Mouse (Mus musculus) adrenal gland, postnatal 0 days (tissue): ENCODE data around the gene Qars. TPM values are rescaled to one million over a fixed set of nuclear protein-coding genes. Genes with fewer than 3 reads are reported as not detected.

Experiments used
- polyA plus RNA-seq: library from polyadenylated mRNA; unstranded; fragments of >200 nt; fragmentation: Nextera tagmentation; extraction: Ambion mirVana; gene quantifications from 2 replicates; pipeline ENCODE4 v1.2.1, GENCODE M21; 2015

The Qars gene
- polyA plus RNA-seq: 60.1 and 86.1 TPM in 2 replicates

DNA sequence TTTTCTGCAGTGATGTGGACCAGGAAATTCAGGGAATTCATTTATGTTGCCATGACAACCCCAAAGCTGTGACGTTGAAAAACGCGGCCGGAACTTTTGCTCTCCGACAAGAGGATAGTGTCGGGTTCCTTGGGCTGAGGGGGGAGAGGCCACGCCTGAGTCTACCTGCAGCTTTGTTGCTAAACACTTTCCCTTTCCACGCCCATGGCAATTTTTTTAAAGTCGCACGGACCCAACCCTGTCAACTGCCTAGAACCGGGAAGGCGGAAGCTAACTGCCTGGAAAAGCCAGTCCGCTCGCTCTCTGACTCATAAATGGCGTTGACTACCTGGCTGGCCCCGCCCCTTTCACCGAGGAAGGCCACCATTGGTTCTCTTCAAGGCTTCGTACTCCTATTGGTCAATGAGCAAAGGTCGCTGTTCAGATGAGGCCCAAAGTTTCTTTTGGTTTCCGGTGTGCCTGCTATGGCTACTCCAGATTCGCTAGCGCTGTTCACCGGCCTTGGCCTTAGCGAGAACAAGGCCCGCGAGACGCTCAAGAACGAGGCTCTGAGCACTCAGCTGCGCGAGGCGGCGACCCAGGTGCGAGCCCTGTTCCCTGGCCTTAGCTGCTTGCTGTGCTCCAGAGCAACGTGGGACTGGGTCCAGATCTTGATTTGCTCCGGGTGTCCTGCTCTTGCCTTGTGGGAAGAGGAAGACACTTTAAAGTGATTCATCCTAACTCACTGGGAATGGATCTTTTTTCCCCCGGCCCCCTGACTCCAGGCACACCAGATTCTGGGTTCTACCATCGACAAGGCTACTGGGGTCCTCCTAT lies at the start of gene Qars:
Gene Qars, plus strand, starts transcription at position 88 of the 816 bp plus-strand sequence.

DNA sequence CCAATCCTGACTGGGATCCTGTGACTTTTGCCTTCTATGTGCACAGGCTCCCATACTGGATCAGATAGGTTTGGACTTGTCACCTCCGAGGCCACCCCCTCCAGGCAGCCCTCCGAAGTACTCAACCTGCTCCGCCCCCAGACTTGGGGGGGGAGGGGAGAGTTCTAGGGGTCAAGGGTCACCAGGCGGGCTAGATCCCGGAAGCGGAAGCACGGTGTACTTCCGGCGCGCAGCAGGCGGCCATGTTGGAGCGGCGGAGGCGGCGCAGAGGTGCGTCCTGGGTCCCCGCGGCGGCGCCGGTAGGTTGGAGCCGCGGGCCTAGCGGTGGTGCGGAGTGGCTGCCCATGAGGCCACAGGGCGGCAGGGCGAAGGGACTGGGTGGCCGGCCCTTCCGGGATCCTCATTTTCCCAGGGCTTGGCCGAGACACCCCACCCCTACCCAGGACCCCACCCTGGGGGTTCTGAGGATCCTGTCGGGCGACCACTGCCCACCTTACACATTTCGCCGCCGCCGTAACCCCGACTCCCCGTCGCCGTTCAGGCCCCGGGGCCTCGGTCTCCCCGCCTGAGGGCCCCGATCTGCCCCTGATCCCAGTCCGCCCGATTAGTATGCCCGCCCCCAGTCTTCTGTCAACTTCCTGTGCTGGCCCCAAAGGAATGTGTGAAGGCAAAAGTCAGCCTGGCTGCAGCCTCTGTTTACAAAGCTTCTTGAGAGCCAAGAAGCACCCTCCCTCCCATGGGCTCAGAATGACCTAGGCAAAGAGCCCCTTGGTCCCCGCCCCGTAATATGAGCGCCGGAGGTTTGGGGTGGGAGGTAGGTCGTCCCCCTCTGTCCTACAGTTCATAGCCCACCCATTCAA lies 47.0 kb upstream of the Qars start, which contains the start of gene Ccdc71:
Gene Ccdc71, plus strand, starts transcription at position 209 of the 860 bp plus-strand sequence.

DNA sequence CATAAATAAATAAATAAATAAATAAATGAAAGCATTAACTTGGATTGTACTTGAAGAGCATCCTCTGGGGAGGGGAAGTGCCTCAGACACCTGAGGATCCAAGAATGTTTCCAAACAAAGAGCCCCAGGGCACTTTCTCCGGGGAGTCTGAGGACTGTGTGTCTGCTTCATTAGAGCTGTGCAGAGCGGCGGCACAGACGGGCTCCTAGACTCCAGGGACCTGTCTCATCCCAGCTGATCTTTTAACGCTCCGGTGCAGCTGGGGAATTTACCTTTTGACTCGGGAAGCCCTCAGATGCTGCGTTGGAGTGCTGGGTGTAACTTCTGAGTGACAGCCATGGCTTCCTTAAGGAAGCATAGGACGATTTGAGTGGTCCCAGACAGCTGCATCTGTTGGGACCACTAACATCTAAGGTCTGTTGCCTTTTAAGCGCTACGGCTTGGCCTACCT lies 46.3 kb upstream of the Qars start, which contains the start of gene Klhdc8b:
Gene Klhdc8b, minus strand, starts transcription at position 401 of the 451 bp plus-strand sequence.

DNA sequence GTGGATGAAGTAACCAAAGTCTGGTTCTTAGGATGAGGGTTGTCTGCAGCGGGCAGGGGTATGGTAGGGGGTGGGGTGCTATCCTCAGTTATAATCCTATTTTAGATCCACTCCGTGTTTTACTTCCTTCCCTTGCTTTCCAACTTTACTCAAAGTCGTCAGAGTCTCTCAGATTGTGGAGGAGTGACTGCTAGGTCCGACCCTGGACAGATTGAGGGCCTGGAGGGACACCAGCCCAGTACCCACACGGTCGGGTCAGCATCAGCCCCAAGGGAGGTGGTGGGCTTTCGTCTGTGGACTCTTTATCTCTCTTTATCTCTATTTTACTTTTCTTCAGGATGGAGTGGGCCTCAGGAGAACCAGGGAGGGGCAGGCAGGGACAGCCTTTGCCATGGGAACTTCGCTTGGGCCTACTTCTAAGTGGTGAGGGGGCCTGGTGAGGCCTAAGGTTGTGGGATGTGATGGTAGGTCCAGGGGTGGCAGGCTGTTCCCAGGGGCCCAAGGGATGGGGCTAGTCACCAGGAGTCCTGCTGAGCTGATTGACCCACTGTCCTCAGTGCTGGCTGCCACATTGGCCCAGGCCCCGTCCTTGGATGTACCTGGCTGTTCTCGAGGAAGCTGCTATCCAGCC lies 27.7 kb upstream of the Qars start, which contains the start of gene Lamb2:
Gene Lamb2, plus strand, starts transcription at position 16 of the 631 bp plus-strand sequence.

DNA sequence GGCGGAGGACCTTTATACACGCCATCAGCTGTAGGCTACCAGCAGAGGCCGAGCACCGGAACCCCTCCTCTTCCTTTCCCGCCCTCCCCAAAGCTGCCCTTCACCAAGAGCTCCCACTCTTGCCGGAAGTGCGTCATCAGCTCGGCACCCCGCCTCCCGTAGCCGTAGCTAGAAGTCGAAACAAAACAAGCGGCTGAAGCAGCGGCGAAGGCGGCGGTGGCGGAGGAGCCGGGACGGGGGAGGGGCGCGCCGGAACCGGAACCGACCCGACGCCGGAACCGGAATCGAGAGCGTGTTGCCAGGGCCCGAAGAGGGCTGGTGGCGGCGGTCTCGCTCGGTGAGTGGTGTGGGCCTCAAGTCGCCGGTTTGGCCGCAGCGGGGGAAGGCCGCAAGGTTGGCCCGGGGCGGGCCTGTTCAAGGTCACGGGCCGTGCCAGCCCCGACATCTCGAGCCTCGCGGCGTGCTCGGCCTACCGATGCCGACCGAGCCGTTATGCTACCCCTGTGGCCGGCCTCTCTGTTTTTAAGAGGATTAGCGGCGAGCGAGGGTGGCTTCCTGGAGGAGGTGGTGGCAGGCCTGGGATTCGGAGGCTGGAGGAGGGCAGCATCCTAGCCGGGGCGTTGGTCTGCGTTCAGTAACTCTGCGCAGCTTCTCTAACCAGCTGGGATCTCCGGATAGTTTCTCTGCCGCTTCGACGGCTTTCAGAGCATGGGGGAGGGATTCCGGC lies 16.8 kb upstream of the Qars start, which contains the start of gene Usp19:
Gene Usp19, plus strand, starts transcription at position 44 of the 727 bp plus-strand sequence.

DNA sequence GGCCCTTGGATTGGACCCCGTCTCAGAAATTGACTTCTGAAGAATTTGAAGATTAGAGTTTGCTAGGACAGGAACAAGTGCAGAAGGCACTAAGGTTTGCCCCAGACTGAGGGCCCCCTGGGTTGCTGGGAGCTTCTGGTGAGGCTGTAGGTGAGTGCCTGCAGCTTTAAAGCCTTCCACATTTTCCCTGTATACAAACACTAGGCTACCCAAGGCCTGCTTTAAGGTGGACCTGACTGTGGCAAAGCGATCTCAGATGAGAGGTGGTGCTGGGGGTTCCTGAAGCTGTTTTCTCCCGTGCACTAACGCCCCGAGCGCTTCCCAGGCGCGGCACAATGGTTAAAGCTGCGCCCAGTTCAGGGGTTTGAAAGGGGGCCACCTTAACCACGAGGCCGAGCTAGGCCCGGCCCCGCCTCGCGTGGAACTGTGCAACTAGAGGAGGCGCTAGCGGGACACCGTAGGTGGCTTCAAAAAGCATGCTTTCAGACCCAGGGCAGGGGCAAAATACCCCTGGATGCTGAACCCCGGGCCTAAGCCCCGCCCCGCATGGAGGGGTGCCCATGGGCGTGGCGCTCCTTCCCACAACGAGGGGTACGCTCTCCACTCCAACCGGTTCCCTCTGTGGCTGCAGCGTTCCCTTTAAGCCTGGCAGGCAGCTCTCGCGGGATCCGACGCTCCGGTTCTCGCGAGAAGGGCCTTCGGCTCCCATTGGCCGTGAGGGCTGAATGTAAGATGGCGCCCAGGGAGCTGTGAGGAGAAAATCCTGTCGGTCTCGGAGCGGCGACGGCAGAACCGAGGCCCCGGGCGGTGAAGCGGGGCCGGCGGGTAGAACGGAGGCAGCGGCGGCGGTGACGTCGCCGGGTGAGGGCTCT lies 9.1 kb downstream of the Qars start, which contains the start of gene Qrich1:
Gene Qrich1, plus strand, starts transcription at position 427 of the 872 bp plus-strand sequence.

DNA sequence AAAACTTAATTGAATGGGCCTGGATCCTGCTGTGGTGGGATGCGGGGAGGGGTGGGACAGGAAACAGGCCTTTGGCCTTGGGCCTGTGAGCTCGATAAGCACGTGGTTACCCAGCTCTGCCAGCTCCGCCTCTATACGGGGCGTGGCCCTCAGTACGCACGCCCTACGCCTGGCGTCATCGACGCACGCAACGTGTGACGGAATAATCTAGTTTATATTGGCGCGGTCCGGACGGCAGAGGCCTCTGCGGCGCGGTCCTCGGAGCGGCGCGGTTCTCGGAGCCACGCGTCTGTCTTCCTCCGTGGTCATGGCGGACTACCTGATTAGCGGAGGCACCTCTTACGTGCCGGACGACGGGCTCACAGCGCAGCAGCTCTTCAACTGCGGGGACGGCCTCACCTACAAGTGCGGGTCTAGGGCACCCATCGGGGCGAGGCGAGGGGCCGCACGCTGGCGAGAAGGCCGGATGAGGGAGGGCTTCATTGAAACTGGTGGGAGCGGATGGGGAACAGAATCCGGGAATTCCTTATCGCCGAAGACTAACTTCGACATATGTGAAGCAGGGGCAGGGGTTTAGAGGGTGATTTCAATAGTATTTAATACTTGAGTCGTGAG lies 52.8 kb downstream of the Qars start, which contains the start of gene Impdh2:
Gene Impdh2, plus strand, starts transcription at position 60 of the 615 bp plus-strand sequence.

Other genes with a start within 250 kb of the Qars start
- gene Dag1, start 243.7 kb upstream of the Qars start, polyA plus RNA-seq: 72.2 and 83.2 TPM in 2 replicates
- 33.2 and 37.4 TPM in 2 replicates for gene Nicn1, start 217.3 kb upstream of the Qars start, polyA plus RNA-seq
- 6.1 and 6.2 TPM in 2 replicates for gene Amt, start 210.9 kb upstream of the Qars start, polyA plus RNA-seq
- gene Rhoa, start 201.6 kb upstream of the Qars start, polyA plus RNA-seq: 326 and 429 TPM in 2 replicates
- 62.1 and 73.8 TPM in 2 replicates for gene Tcta, start 201.5 kb upstream of the Qars start, polyA plus RNA-seq
- gene Gpx1, start 168.8 kb upstream of the Qars start, polyA plus RNA-seq: 1,366 and 1,515 TPM in 2 replicates
- gene Usp4, start 159.9 kb upstream of the Qars start, polyA plus RNA-seq: 44.6 and 58.2 TPM in 2 replicates
- gene 1700102P08Rik, start 114.9 kb upstream of the Qars start, polyA plus RNA-seq: 0.16 TPM in 1 of 2 replicates, not detected in the other
- 0.86 and 2.0 TPM in 2 replicates for gene Ccdc36, start 79.2 kb upstream of the Qars start, polyA plus RNA-seq
- gene BC048562, start 71.2 kb upstream of the Qars start, polyA plus RNA-seq: not detected in 2 replicates
- 34.9 and 49.0 TPM in 2 replicates for gene Ccdc71, start 47.2 kb upstream of the Qars start, polyA plus RNA-seq
- 54.3 and 61.4 TPM in 2 replicates for gene Klhdc8b, start 46.1 kb upstream of the Qars start, polyA plus RNA-seq
- 31.5 and 37.7 TPM in 2 replicates for gene Lamb2, start 28.0 kb upstream of the Qars start, polyA plus RNA-seq
- 36.9 and 72.1 TPM in 2 replicates for gene Usp19, start 17.1 kb upstream of the Qars start, polyA plus RNA-seq
- gene Qrich1, start 9.1 kb downstream of the Qars start, polyA plus RNA-seq: 70.3 and 91.3 TPM in 2 replicates
- gene Impdh2, start 52.6 kb downstream of the Qars start, polyA plus RNA-seq: 68.2 and 82.0 TPM in 2 replicates
- gene Ndufaf3, start 59.7 kb downstream of the Qars start, polyA plus RNA-seq: 68.4 and 111 TPM in 2 replicates
- 95.0 and 107 TPM in 2 replicates for gene Dalrd3, start 62.2 kb downstream of the Qars start, polyA plus RNA-seq
- 73.9 and 83.0 TPM in 2 replicates for gene Wdr6, start 71.0 kb downstream of the Qars start, polyA plus RNA-seq
- 17.3 and 18.2 TPM in 2 replicates for gene P4htm, start 90.0 kb downstream of the Qars start, polyA plus RNA-seq
- gene Arih2, start 141.7 kb downstream of the Qars start, polyA plus RNA-seq: 24.4 and 32.1 TPM in 2 replicates
- gene Slc25a20, start 154.4 kb downstream of the Qars start, polyA plus RNA-seq: 45.2 and 70.4 TPM in 2 replicates
- gene Prkar2a, start 181.6 kb downstream of the Qars start, polyA plus RNA-seq: 16.7 and 17.3 TPM in 2 replicates